Mouse (Mus musculus) intestine, postnatal 0 days (tissue): ENCODE data around the gene Cyp2d11. TPM values are rescaled to one million over a fixed set of nuclear protein-coding genes. Genes with fewer than 3 reads are reported as not detected.
A peak's percentile ranks its signal among the peaks of the same experiment; 100 is the strongest.
"Not testable (repeated sequence)": the region's sequence is repeated elsewhere in the genome, so short reads cannot be mapped to it uniquely, and the experiment has no call there.

ENCODE experiments used
- ATAC-seq: fragments of 200-750 bp; cut with Nextera tagmentation; 2 replicates; pipeline ENCODE4 v1.8.0; 2017; ENCODE audit warnings: mild to moderate bottlenecking, moderate TSS enrichment, moderate library complexity
- H3K27ac ChIP-seq: fragments of 300-500 bp; sonication (generic); 2 replicates; pipeline ENCODE4 v1.5.1; 2014; ENCODE audit warnings: mild to moderate bottlenecking, low read depth, low read length, moderate library complexity
- H3K27me3 ChIP-seq: fragments of 300-500 bp; sonication (generic); replicated peaks from 2 replicates; pipeline ENCODE4 v1.6.1; 2014; ENCODE audit warnings: low read length, mixed read lengths; ENCODE audit not compliant: control insufficient read depth, insufficient read depth
- H3K36me3 ChIP-seq: fragments of 300-500 bp; sonication (generic); 2 replicates; pipeline ENCODE4 v1.6.1; 2014; ENCODE audit warnings: mild to moderate bottlenecking, moderate library complexity; ENCODE audit not compliant: control insufficient read depth, insufficient read depth
- H3K4me1 ChIP-seq: fragments of 300-500 bp; sonication (generic); replicated peaks from 2 replicates; pipeline ENCODE4 v1.6.1; 2014; ENCODE audit warnings: antibody characterized with exemption, low read length, mixed read lengths; ENCODE audit not compliant: control insufficient read depth, insufficient read depth
- H3K4me2 ChIP-seq: fragments of 300-500 bp; sonication (generic); replicated peaks from 2 replicates; pipeline ENCODE4 v1.6.1; 2014; ENCODE audit warnings: low read depth, mild to moderate bottlenecking, moderate library complexity
- H3K4me3 ChIP-seq: fragments of 300-500 bp; sonication (generic); 2 replicates; pipeline ENCODE4 v1.5.1; 2014; ENCODE audit warnings: low read depth, low read length
- H3K9ac ChIP-seq: fragments of 300-500 bp; sonication (generic); 2 replicates; pipeline ENCODE4 v1.6.1; 2014; ENCODE audit warnings: mild to moderate bottlenecking, low read depth, low read length
- H3K9me3 ChIP-seq: fragments of 300-500 bp; sonication (generic); 2 replicates; pipeline ENCODE4 v1.6.1; 2016; ENCODE audit warnings: mixed run types; ENCODE audit not compliant: control insufficient read depth
- CTCF ChIP-seq: sonication (generic); IDR thresholded peaks from 2 replicates; pipeline ENCODE4 v1.5.1; 2016; ENCODE audit warnings: low read depth, mild to moderate bottlenecking, control low read depth, antibody characterized with exemption, moderate library complexity
- WGBS: fragments of 180-500 bp; shearing (Covaris S2); extraction: QIAGEN DNeasy Blood & Tissue Kit; methylation state at CpG from one replicate; pipeline ENCODE4 v1.1.7; 2014; 5-methylcytosine and 5-hydroxymethylcytosine counted together
- polyA plus RNA-seq: library from polyadenylated mRNA; unstranded; fragments of >200 nt; fragmentation: Nextera tagmentation; extraction: Ambion mirVana; gene quantifications from 2 replicates; pipeline ENCODE4 v1.2.1, GENCODE M21; 2015

The Cyp2d11 gene
- polyA plus RNA-seq, 1 experiment from 2014 or later = not detected

DNA sequence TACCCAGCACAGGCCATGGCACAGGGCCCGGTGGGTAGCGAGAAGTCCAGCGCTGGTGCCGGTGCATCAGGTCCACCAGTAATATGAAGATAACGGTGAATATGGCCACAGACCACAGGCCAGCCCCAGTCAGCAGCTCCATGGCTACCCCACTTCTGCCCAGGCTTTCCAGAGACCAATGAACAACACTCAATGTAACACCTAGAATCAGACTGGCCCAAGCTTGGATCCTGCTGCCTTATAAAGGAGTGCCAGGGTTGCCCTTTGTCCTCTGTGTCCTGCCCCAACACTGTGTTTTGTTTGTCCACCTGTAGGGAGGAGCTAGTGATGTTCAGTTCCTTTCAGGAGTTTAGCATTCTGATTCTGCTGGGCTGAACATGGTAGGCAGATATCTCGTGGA is 13.2 kb upstream of the Cyp2d11 start, which contains the start of gene Cyp2d10:
Cyp2d10 (minus strand) TSS at position 215 of the 400 bp plus-strand sequence.
- WGBS = 92% methylated on average over 6 of the region's 6 CpGs
- ATAC-seq = 0 out of 2 replicates have a peak, but pooled peaks have one; percentile 19
- Histone ChIP-seq H3K4me1 (no peaks in the 10 kb centered on the region), H3K9ac (no peak within 1 kb of the TSS), H3K9me3 (no peaks in the 10 kb centered on the region), H3K4me3 (no peak within 1 kb of the TSS), H3K27me3 (no peaks in the 10 kb centered on the region), H3K27ac (no peak within 1 kb of the TSS), H3K36me3 (no peaks in the 10 kb centered on the region), H3K4me2 (no peak within 1 kb of the TSS)
- TF ChIP-seq CTCF = no peak

GRCm38 (mm10) chr15:82404163-82404562 is 10.3 kb upstream of the Cyp2d11 start:
- ATAC-seq = no peak
- H3K4me2 ChIP-seq = no peak overlapping the region
- no peak overlapping the region for H3K9ac ChIP-seq
- H3K9me3 ChIP-seq = no peaks in the 10 kb centered on the region
- H3K27ac ChIP-seq = no peak overlapping the region
- H3K36me3 ChIP-seq = no peaks in the 10 kb centered on the region
- H3K27me3 ChIP-seq = no peaks in the 10 kb centered on the region
- no peaks in the 10 kb centered on the region for H3K4me1 ChIP-seq
- no peak for TF ChIP-seq CTCF
- WGBS = 79% methylated on average over 3 of the region's 3 CpGs
- H3K4me3 ChIP-seq = no peak overlapping the region

GRCm38 (mm10) chr15:82403606-82404005 is 9.8 kb upstream of the Cyp2d11 start:
- no peak overlapping the region for H3K4me3 ChIP-seq
- no peak overlapping the region for H3K4me2 ChIP-seq
- no peak for ATAC-seq
- no peaks in the 10 kb centered on the region for H3K9me3 ChIP-seq
- H3K36me3 ChIP-seq = no peaks in the 10 kb centered on the region
- H3K27ac ChIP-seq = no peak overlapping the region
- 92% methylated on average over 9 of the region's 9 CpGs for WGBS
- no peaks in the 10 kb centered on the region for H3K4me1 ChIP-seq
- TF ChIP-seq CTCF = no peak
- no peak overlapping the region for H3K9ac ChIP-seq
- H3K27me3 ChIP-seq = no peaks in the 10 kb centered on the region

- ATAC-seq = no peak
- Histone ChIP-seq H3K4me2 (no peak overlapping the region), H3K36me3 (no peaks in the 10 kb centered on the region), H3K9me3 (no peaks in the 10 kb centered on the region), H3K27ac (no peak overlapping the region), H3K27me3 (no peaks in the 10 kb centered on the region), H3K9ac (no peak overlapping the region), H3K4me3 (no peak overlapping the region), H3K4me1 (no peaks in the 10 kb centered on the region)
- TF ChIP-seq CTCF = no peak
- 85% methylated on average over 6 of the region's 6 CpGs for WGBS
Measured at GRCm38 (mm10) chr15:82402741-82403140, 8.9 kb upstream of the Cyp2d11 start.

- H3K4me2 ChIP-seq = no peak overlapping the region
- H3K9me3 ChIP-seq = no peaks in the 10 kb centered on the region
- ATAC-seq = no peak
- no peak for TF ChIP-seq CTCF
- no peak overlapping the region for H3K27ac ChIP-seq
- no peaks in the 10 kb centered on the region for H3K27me3 ChIP-seq
- no peak overlapping the region for H3K9ac ChIP-seq
- H3K4me3 ChIP-seq = no peak overlapping the region
- H3K36me3 ChIP-seq = no peaks in the 10 kb centered on the region
- H3K4me1 ChIP-seq = no peaks in the 10 kb centered on the region
Measured at GRCm38 (mm10) chr15:82402106-82402505, 8.3 kb upstream of the Cyp2d11 start.

- no peak for TF ChIP-seq CTCF
- H3K4me3 ChIP-seq = no peak overlapping the region
- no peak overlapping the region for H3K27ac ChIP-seq
- no peaks in the 10 kb centered on the region for H3K4me1 ChIP-seq
- no peaks in the 10 kb centered on the region for H3K36me3 ChIP-seq
- no peak overlapping the region for H3K9ac ChIP-seq
- no peak overlapping the region for H3K4me2 ChIP-seq
- ATAC-seq = no peak
- H3K27me3 ChIP-seq = no peaks in the 10 kb centered on the region
- WGBS = 69% methylated on average over 2 of the region's 2 CpGs
- no peaks in the 10 kb centered on the region for H3K9me3 ChIP-seq
Measured at GRCm38 (mm10) chr15:82401516-82401915, 7.7 kb upstream of the Cyp2d11 start.

GRCm38 (mm10) chr15:82395955-82396354 is 2.1 kb upstream of the Cyp2d11 start:
- not testable (repeated sequence) for H3K9me3 ChIP-seq, H3K27ac ChIP-seq, H3K9ac ChIP-seq, H3K36me3 ChIP-seq, H3K4me1 ChIP-seq, H3K4me2 ChIP-seq, ATAC-seq, H3K27me3 ChIP-seq, H3K4me3 ChIP-seq
- WGBS = 49% methylated on average over 3 of the region's 3 CpGs

DNA sequence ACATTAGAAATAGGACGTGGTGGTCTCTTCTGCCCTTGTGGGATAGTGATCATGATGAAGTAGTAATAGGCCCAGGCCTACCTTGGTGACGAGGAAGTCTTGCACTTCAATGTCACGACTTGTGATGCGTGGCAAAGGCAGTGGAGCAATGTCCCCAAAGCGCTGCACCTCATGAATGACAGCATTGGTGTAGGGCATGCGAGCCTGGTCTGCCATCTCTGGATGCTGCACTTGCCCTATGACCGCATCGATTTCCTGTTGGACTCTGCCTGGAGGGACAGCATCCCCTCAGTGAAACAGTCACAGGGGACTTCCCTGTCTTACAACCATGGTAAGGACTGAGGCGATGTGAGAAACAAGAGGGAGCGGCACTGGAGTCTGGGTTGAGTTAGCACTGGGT is 3.9 kb downstream of the Cyp2d11 start:
- H3K36me3 ChIP-seq, H3K9me3 ChIP-seq, H3K27ac ChIP-seq, ATAC-seq, H3K4me1 ChIP-seq, H3K4me3 ChIP-seq, H3K4me2 ChIP-seq, H3K27me3 ChIP-seq, H3K9ac ChIP-seq: not testable (repeated sequence)
- WGBS = 95% methylated on average over 9 of the region's 10 CpGs
